ENCODE assay signal across 23 mouse cellular contexts in genomic region chr16:21533503-21533902, GRCm38 (mm10).
DNase-seq lines count a peak whose midpoint lies in the region; ATAC-seq and TF ChIP-seq lines count a peak whose summit lies in the region.
"Had no signal": no experiment of that assay in that cellular context is flagged by ENCODE, and none has a peak within 500 bp of the region (broad histone marks: within the 10 kb centered on the region; RNA-seq: fewer than 3 reads in every experiment).

No protein-coding gene starts in this region.

- no peaks in the 10 kb centered on the region for H3K9me3 ChIP-seq in liver, embryonic 12.5 days (replicated peaks)
- no peaks in the 10 kb centered on the region for H3K9me3 ChIP-seq in liver, postnatal 0 days (ENCODE audit: low read length)
- no peaks in the 10 kb centered on the region for H3K9me3 ChIP-seq in forebrain, embryonic 13.5 days (replicated peaks)
- H3K9me3 ChIP-seq: embryonic facial prominence, embryonic 10.5 days; embryonic facial prominence, embryonic 15.5 days; forebrain, embryonic 15.5 days; G1E; heart, embryonic 13.5 days; hindbrain, embryonic 10.5 days; hindbrain, embryonic 15.5 days had no signal

- peaks cover 20% of the 10 kb centered on the region for H3K4me1 ChIP-seq in liver, embryonic 12.5 days
- H3K4me1 ChIP-seq in liver, postnatal 0 days (ENCODE audit: insufficient read depth): peaks cover 7% of the 10 kb centered on the region; the same call in 1 of the 2 replicates
- no peaks in the 10 kb centered on the region for H3K4me1 ChIP-seq in forebrain, embryonic 13.5 days
- H3K4me1 ChIP-seq: embryonic facial prominence, embryonic 10.5 days; embryonic facial prominence, embryonic 15.5 days; forebrain, embryonic 15.5 days; hindbrain, embryonic 10.5 days; hindbrain, embryonic 15.5 days had no signal

- H3K4me2 ChIP-seq in liver, embryonic 12.5 days: no peak overlapping the region
- no peak overlapping the region for H3K4me2 ChIP-seq in liver, postnatal 0 days (ENCODE audit: low read depth, low read length)
- H3K4me2 ChIP-seq in forebrain, embryonic 13.5 days: no peak overlapping the region
- H3K4me2 ChIP-seq: embryonic facial prominence, embryonic 15.5 days; forebrain, embryonic 15.5 days; heart, embryonic 13.5 days; hindbrain, embryonic 15.5 days had no signal

- H3K4me3 ChIP-seq in liver, embryonic 12.5 days: no peak overlapping the region
- no peak overlapping the region for H3K4me3 ChIP-seq in liver, postnatal 0 days (ENCODE audit: low read depth, low read length)
- no peak overlapping the region for H3K4me3 ChIP-seq in forebrain, embryonic 13.5 days
- H3K4me3 ChIP-seq: embryonic facial prominence, embryonic 10.5 days; embryonic facial prominence, embryonic 15.5 days; forebrain, embryonic 15.5 days; heart, embryonic 13.5 days; hindbrain, embryonic 10.5 days; hindbrain, embryonic 15.5 days had no signal

- WGBS in liver, embryonic 12.5 days (ENCODE audit: insufficient replicate concordance): 53% methylated on average over 4 of the region's 4 CpGs
- WGBS in liver, postnatal 0 days (ENCODE audit: insufficient replicate concordance): 56% methylated on average over 4 of the region's 4 CpGs
- 88% methylated on average over 4 of the region's 4 CpGs for WGBS in forebrain, embryonic 13.5 days

- peak; percentile 55 for DNase-seq in heart, adult 11 months
- no peak for DNase-seq in heart, postnatal 14 days
- no peak for DNase-seq in liver, postnatal 0 days
- no peak for DNase-seq in spleen, postnatal 14 days (ENCODE audit: low spot score in 2 of 2)
- DNase-seq in kidney, adult 9 months: no peak
- DNase-seq: adrenal gland, postnatal 14 days; cerebellum, adult 8-10 months; cerebellum, postnatal 25 days; heart, postnatal 10 days; kidney, adult 18-20 months; kidney, postnatal 4 days; lung, postnatal 36 days; midbrain, embryonic 14.5 days had no signal

- TF ChIP-seq EP300 in liver, postnatal 0 days (IDR thresholded peaks at IDR 0.05; ENCODE audit: low read depth): peak; percentile 50

- intact Hi-C loops in heart, postnatal 14 days (cut with DNase I): no loop called here

- H3K27me3 ChIP-seq in liver, embryonic 12.5 days (replicated peaks): no peaks in the 10 kb centered on the region
- no peaks in the 10 kb centered on the region for H3K27me3 ChIP-seq in liver, postnatal 0 days (ENCODE audit: insufficient read depth, low read length)
- no peaks in the 10 kb centered on the region for H3K27me3 ChIP-seq in forebrain, embryonic 13.5 days
- H3K27me3 ChIP-seq: embryonic facial prominence, embryonic 15.5 days; forebrain, embryonic 15.5 days; heart, embryonic 13.5 days; hindbrain, embryonic 15.5 days had no signal

- no peak overlapping the region for H3K9ac ChIP-seq in liver, embryonic 12.5 days
- H3K9ac ChIP-seq in liver, postnatal 0 days (replicated peaks): no peak overlapping the region
- no peak overlapping the region for H3K9ac ChIP-seq in forebrain, embryonic 13.5 days
- H3K9ac ChIP-seq: embryonic facial prominence, embryonic 15.5 days; forebrain, embryonic 15.5 days; heart, embryonic 13.5 days; hindbrain, embryonic 15.5 days had no signal

- no peak overlapping the region for H3K27ac ChIP-seq in liver, embryonic 12.5 days
- H3K27ac ChIP-seq in liver, postnatal 0 days (ENCODE audit: low read depth): no peak overlapping the region
- no peak overlapping the region for H3K27ac ChIP-seq in forebrain, embryonic 13.5 days
- H3K27ac ChIP-seq: embryonic facial prominence, embryonic 10.5 days; embryonic facial prominence, embryonic 15.5 days; forebrain, embryonic 15.5 days; heart, embryonic 13.5 days; hindbrain, embryonic 10.5 days; hindbrain, embryonic 15.5 days had no signal

- peak; percentile 86 for ATAC-seq in liver, embryonic 12.5 days
- ATAC-seq in liver, postnatal 0 days: peak; percentile 77
- ATAC-seq in forebrain, embryonic 13.5 days: no peak
- ATAC-seq: forebrain, embryonic 15.5 days; inflammation-experienced regulatory T-cells, adult 6 months had no signal

- TF ChIP-seq CTCF in liver, postnatal 0 days (IDR thresholded peaks at IDR 0.05; ENCODE audit: low read depth): no peak

- no peaks in the 10 kb centered on the region for H3K36me3 ChIP-seq in liver, embryonic 12.5 days
- H3K36me3 ChIP-seq in liver, postnatal 0 days (replicated peaks; ENCODE audit: insufficient read depth, low read length): 0 out of 2 replicates have a peak, but pooled peaks cover 3% of the 10 kb centered on the region
- peaks cover 7% of the 10 kb centered on the region; the same call in 1 of the 2 replicates for H3K36me3 ChIP-seq in forebrain, embryonic 13.5 days (ENCODE audit: poor library complexity, severe bottlenecking)
- H3K36me3 ChIP-seq: embryonic facial prominence, embryonic 10.5 days; embryonic facial prominence, embryonic 15.5 days had no signal
